Mouse (Mus musculus) heart, adult 8-10 months (tissue): ENCODE results near the gene Mrc1. TPM values are rescaled to one million over a fixed set of nuclear protein-coding genes. Genes with fewer than 3 reads are reported as not detected.
A peak's percentile ranks its signal among the peaks of the same experiment; 100 is the strongest.

Source experiments
- DNase-seq: peaks from one replicate; pipeline ENCODE4 v3.0.0; 2022; ENCODE audit warnings: low spot score
- microRNA-seq: library from miRNA; unstranded; fragments of <30 nt; microRNA quantifications from one replicate; pipeline ENCODE4 v1.2.0, GENCODE M21; 2022
- total RNA-seq, 4 experiments: library from RNA; stranded (reverse); gene quantifications; 2 replicates each; pipeline ENCODE4 v1.2.4; 2022

Gene Mrc1
- total RNA-seq, 4 experiments from 2014 or later = 9.3 to 15.8 (median 11.2) TPM

DNA sequence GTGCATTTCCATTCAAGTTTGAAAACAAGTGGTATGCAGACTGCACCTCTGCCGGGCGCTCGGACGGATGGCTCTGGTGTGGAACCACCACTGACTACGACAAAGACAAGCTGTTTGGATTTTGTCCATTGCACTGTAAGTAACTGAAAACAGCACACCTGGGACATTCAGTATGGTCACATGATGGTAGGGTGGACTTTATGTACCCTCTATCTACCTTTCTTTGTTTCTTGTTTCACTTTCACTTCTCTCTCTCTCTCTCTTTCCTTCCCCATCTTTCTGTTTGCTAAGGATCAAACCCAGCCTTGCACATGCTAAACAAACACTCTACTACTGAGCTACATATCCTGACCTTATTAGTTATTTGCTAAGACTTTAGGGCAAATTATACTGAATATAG is 15.0 kb downstream of the Mrc1 start:
- DNase-seq = no peak

DNA sequence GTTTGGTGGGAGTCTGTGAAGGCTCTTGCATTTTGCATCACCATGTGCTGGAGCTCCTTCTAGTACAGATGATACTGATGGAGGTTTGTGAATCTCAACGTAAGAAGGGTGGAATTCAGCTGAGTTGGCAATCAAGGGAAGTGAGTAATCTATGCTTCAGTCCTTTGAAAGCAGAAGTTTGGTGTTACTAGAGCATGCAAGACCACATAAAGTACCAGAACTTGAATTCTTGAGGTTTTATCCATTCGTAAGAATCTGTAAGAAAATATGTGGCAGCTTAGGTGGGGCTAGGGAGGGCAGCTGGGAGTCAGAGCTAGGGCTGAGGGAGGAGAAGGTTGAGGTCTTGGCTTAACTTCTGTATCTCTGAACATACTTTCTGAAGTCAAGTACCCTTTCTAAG is 15.5 kb downstream of the Mrc1 start:
- no peak for DNase-seq

DNA sequence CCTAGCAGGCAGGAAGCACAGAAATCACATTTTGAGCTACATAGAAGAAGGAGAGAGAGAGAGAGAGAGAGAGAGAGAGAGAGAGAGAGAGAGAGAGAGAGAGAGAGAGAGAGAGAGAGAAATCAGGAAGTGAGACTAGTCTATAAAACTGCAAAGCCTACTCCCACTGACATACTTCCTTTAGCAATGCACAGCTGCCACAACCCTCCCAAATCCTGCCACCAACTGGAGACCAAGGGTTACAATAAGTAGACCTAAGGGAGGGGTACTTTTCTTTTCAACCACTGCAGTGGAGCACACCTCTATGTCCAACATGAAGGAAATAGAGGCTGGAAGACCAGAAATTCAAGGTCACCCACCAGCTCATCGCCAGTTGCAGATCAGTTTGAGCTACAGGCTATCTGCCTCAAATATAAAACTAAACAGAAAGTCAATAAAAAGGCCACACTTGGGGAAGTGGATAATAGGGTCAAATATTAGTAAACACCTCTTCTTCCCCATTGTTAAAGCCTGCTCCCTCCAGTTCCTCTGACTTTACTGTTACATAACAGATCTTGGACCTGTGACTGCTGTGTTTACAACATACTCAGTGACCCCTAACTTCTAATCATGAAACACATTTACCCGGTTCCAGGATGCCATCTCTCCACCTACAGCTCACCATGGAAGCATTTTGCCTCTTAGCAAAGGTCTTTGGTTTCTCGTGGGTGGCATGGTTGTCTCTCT is 20.8 kb downstream of the Mrc1 start:
- DNase-seq = no peak

DNA sequence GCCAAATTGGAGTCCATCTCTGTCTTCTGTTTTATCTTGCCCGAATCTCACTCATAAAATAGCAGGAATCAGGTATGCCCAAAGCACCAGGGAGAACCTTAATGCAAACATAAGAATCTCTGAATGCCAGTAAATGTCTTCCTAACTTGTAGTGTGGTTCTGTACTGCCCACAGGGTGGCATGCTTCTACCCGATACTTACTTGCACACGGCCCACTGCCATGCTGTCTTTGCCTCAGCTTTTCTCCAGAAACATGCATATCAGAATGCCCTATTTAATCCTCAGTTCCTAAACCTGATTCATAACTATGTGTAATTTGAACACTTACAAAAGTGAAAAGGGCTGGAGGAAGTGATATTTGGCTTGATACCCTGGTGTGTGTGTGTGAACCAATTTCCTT is 22.7 kb downstream of the Mrc1 start:
- no peak for DNase-seq

DNA sequence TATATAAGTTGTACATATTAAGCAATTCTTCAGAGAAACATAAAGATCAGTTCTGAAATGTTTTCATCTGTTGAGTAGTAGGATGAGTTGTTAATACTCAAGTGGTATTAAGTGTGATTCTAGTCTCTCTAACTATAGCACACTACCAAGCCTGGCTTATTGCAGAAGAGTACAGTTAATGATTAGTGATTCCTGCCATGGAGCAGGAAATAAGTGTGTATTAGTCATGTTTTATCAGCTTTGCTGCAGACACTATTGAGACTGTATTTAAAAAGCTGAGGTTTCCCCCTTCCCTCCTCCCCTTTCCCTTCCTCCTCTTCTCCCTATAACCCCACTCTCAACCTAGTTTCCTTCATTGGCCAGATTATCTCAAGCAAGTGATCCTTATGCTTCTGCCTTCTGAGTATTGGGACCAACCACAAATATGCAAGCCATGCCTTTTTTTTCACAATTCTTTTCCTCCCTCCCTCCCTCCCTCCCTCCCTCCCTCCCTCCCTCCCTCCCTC is 29.2 kb downstream of the Mrc1 start:
- DNase-seq = no peak

DNA sequence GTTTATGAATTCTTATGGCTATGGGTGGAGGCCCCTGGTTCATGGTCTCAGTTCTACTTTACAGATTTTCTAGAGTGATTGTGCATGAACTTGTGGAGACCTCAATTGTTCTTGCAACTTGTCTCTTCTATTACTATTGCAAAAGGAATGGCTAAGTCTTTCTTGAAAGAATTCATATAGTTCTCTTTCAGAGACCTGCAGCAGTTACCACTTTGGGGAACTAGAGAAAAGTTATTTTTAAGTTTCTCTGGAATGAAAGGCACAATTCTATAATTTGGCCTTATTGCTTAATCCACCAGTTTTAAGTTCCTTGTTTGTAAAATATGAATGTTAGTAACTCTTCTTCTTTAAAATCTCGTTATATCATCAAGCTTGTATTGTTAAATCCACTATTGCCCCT is 32.9 kb downstream of the Mrc1 start:
- peak; percentile 6 for DNase-seq

DNA sequence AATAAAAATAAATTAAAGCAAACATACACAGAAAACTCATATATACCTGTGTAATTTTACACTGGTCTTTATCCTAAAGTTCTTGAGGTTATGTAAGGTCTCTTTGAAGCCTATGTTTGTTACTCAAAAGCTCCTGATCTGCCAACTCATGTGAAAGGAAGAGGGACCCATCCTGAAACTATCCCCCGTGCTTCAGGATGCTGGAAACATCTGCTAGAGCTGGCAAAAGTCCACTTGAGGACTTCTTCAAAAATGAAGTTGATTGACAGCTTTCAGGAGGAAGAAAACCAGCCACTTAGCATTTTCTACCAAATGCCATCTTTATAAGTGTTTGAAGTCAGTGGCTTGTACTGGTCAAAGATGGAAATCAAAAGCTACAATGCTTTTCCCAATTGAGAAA is 40.0 kb downstream of the Mrc1 start:
- peak; percentile 42 for DNase-seq

DNA sequence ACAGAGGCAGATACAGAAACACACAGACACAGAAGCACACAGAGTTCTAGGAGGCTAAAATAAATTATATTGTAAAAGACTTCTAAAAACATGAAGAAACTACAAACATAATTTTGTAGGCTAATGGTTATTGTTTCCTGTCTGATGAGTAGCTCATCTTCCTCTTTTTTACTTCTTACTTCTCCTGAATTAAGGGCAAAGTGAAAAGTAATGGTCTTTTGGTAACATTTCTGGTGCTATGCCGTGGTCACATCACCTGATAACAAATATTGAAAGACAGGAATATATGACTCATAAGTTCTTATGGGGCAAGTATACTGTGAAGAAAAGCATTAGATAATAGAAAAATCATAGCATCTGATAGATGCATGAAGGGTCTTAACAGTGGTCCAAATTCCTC is 42.9 kb downstream of the Mrc1 start:
- no peak for DNase-seq

DNA sequence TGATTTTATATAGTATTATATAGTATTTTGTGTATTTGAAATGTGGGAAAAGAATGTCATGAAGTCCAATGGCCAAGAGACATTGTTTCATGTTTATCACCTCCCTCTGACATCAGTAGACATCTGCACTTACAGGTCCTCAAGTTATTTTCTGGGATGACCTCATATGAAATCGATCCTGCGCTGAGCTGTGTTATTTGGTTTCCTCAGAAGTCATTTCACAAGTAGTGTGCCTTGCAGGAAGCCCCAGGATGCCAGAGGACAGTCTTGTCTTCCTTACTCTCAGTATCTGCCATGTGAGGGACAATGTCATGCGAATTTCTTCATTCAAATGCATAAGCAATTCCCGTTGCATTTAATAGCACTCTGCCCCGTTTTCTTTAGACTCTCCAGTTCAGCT is 46.6 kb downstream of the Mrc1 start:
- DNase-seq = no peak

DNA sequence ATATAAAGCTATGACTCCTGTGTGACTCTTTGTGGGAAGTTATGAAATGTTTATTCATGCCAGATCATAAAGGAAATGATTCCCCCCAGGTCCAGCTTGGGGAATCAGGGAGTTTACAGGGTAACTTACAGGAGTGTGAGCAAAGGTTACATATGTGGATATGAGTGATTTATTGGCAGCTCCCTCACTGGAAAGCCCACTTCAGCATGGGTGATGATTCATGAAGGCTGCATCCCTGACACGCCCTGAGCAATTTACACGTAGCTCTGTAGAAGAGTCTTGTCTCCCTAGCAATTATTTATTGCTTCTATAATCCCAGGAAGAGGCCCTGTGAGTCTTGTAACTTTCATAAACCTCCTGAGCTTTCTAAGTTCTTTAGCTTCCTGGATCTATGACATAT is 50.1 kb downstream of the Mrc1 start:
- no peak for DNase-seq

DNA sequence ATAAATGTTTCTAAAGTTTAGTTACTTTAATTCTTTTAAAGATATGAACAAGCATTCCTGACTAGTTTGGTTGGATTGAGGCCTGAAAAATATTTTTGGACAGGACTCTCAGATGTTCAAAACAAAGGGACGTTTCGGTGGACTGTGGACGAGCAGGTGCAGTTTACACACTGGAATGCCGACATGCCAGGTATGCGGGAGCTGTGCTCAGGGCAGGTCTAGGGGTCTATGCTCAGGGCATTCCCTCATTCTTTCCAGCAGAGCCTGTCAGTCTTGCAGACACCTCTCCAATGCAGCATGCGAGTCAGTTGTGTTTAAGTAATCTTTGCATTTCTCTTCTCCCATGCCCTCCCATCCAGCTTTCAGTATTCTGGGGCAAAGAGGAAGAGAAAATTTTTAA is 50.6 kb downstream of the Mrc1 start:
- no peak for DNase-seq

DNA sequence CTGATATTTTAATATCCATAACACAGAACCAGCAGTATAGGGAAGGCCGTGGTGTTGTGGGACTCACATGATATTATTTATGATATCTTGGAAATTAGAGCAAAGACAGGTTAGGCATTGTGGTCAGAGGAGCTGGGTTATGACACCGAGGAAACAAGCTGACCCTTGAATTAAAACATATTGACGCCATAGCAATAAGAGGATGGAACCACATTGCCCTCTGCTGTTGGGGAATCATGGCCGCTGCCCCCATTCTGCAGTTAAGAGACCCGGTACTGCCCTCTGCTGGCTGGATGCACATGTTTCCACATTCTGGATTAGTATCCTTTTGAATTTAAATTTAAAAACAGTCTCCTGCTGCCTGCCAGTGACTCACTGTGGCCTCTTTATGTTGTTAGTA is 66.1 kb downstream of the Mrc1 start:
- peak; percentile 91 for DNase-seq

DNA sequence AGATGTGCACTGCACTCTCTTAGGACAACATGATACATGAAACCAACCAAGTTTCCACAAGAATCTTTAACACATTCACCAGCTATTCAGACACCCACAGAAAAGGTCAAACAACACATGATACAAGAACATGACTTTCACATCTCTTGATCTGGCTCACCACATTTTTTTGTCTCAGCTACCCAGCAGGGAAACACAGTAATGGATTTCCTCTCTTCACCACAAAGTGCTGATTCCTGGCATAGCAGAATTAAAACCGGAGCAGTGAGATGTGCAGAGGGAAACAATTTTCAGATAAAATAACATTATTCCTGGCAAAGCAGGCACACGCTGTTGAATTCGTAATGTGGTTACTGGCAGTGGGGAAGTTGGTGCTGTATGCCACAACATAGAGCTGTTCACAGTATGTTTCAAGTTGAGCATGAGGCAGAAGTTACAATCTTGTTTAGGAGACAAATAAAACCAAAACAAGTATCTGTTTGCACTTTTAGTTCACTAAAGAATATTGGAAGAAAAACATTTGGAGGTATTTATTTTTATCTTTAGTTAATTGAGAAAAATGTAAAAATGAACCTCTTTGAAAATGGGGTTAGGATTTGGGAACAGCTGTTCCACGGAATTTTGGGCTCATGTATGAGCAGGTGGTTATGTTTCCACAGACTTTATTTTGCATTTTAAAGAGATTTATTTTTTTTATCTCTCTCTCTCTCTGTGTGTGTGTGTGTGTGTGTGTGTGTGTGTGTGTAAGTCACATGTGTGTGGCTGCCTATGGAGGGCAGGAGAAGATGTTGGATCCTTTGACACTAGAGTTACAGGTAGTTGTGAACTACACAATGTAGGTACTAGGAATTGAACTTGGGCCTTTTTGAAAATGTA is 83.6 kb downstream of the Mrc1 start:
- DNase-seq = no peak

DNA sequence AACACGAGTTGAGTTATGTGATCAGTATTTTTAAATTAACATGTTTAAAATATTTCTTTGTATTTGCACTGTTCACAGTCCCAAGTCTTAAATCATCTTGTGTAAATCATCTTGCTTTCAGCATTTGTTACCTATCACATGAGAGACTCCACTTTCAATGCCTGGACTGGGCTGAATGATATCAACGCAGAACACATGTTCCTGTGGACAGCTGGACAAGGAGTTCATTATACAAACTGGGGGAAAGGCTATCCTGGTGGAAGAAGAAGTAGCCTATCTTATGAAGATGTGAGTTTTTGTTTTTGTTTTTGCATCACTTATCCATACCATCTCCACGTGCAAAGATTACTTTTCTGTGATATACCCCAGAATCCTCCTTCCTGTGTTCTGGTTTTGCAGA is 85.9 kb downstream of the Mrc1 start:
- no peak for DNase-seq

DNA sequence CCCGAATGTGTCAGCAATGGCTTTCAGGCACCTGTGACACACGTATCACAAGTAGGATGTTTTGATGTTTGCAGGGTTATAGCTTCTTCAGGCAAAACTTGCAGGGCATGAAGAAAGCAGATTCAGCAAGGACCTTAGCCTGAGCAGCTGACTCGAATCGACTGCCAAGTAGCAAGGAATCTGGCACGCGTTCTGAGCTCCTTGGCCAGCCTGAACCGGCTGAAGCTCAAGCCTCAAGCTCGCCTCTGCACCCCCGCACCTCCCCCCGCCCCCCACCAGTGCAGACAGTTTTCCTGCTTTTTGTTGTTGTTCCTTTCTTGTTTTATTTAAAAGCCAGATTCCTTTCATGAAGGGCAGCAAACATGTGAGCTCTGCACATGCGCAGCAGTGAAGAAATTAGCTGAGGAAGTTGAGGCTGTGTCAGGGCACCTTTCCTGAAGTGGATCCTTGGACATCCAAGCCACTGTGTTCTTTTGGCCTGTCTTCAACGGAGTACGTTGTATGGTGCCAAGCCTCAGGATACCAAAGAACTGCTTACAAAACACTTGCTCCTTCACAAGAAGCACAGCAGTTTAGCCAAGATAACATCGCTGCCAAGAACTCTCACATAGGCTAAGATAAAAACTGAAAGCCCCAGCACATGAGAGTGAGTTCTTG is 112.6 kb downstream of the Mrc1 start:
- DNase-seq = peak; percentile 74

DNA sequence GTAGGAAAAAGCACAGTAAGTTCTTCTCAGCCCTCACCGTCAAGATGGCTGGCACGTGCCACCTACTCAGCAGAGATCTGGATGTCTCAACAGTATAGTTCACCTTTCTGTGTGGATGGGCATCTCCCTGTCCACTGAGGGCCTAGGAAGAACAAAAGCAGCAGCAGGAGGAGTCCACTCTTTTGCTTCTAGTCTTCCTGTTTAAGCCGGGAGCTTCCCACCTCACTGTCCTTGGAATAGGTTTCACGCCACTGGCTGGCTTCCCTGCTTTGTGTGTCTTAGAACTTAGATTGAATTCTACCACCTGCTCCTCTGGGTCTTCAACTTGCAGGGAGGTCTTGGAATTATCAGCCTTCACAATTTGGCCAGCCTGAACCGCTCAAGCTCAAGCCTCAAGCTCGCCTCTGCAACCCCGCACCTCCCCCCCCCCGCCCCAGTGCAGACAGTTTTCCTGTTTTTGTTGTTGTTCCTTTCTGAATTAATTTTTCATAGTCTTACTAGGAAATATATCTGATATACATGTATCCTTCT is 113.2 kb downstream of the Mrc1 start:
- no peak for DNase-seq

Small RNAs within 50 kb of the gene (microRNA-seq; reads per million reads assigned to microRNA genes)
- gene Mir511 = 27.4 reads per million, percentile 42 among the genes with 10 or more reads in this experiment

Other genes starting within 250 kb of the Mrc1 start
- gene Hacd1, start 173.3 kb upstream of the Mrc1 start, total RNA-seq = 10 to 100 TPM; 41.9 to 56.1 (median 50.6) TPM
- 10 to 100 TPM; 22.9 to 26.7 (median 23.8) TPM for gene Stam, start 155.3 kb upstream of the Mrc1 start, total RNA-seq
- under 1 TPM in 1 of 4 experiments, not detected in 3; 0.08 TPM for gene Tmem236, start 54.9 kb upstream of the Mrc1 start, total RNA-seq
- not detected for gene Slc39a12, start 158.9 kb downstream of the Mrc1 start, total RNA-seq